Mouse (Mus musculus): ENCODE measurements at regions not wholly inside any gene's neighbourhood (a gene's known extent, or its start where the extent isn't known, plus 50 kb on each side); places are given as distances from the start of the nearest gene placed in this dataset.

DNA sequence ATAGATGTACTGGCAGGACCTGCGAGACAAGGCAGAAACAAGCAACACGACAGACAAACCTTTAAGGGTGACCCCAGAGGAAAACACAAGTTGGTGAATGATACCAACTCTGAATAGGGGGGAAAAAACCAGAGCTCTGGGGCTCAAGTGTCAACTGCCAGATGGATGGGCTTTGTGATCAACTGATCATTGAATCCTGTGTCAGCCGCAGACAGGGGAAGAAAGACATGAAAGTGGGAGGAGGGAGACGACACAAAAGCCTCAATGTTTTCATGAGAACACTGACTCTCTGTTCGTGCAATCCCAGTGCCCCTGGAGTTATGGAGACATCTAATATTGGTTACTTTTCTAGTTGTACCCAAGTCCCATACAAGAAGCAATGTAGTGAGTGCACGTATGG, 593.8 kb downstream of the Tmem114 start:
- Histone ChIP-seq H3K36me3 (ENCODE audit: control insufficient read depth, insufficient read depth) (no peaks in the 10 kb centered on the region), H3K4me2 (ENCODE audit: low read depth) (no peak overlapping the region), H3ac (ENCODE audit: control insufficient read depth, insufficient read length) (no peak overlapping the region), H3K4me3 (no peak overlapping the region), H3K27me3 (ENCODE audit: control insufficient read depth, insufficient read depth, insufficient read length) (no peaks in the 10 kb centered on the region), H3K79me2 (ENCODE audit: control insufficient read depth, insufficient read depth) (no peaks in the 10 kb centered on the region)
- TF ChIP-seq POLR2AphosphoS2 (IDR thresholded peaks at IDR 0.05; ENCODE audit: insufficient read length, low read depth): no peak
- no peak for TF ChIP-seq SRF (IDR thresholded peaks at IDR 0.05; ENCODE audit: control insufficient read depth, insufficient read length, low read depth)
- no peak for TF ChIP-seq TCF12 (IDR thresholded peaks at IDR 0.05; ENCODE audit: insufficient read depth, poor library complexity, severe bottlenecking)
- no peak for TF ChIP-seq CEBPB (IDR thresholded peaks at IDR 0.05; ENCODE audit: insufficient read depth, poor library complexity, severe bottlenecking)
- no peak for TF ChIP-seq MYOG (IDR thresholded peaks at IDR 0.05; ENCODE audit: control insufficient read depth in 1 of 3, insufficient read depth in 1 of 3, insufficient read length in 2 of 3, low read depth in 2 of 3)
- TF ChIP-seq USF1 (IDR thresholded peaks at IDR 0.05; ENCODE audit: low read depth): no peak
- TF ChIP-seq REST (IDR thresholded peaks at IDR 0.05; ENCODE audit: insufficient read depth, insufficient read length): no peak
- no peak for TF ChIP-seq POLR2A (IDR thresholded peaks at IDR 0.05; ENCODE audit: insufficient read length, low read depth)

DNA sequence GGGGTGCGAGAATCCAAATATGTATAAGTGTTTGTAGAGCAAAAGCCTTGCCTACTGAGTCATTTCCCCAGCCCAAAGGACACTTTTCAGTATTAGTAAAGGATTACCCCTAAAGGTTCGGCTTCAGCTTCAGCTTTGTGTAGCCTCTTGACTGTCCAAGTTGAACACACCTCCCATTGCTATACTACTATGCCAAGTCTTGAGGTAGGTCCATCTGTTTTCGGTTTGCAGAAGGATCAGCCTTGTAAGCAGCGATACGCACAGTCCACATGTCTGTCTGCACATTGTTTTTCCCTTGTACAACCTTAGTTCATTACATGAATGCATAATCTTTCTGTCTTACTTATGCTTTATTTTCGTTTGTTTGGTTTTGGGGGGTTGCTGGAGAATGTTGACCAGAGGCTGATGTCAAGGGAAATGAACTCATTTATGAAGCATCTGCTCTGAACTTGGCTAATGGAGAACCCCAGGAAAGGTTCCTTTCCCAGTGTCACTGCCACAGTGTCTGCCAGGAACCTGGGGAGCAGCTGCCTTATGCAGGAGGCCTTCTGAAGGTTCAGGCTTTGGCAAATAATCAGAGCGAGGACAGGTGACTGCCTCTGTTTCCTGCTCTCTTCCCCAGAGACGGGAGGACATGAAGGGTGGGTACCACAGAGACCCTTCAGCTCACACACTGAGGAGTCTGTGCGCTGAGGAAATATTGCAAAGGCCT, 594.8 kb downstream of the Tmem114 start:
- Histone ChIP-seq H3K4me2 (ENCODE audit: low read depth) (no peak overlapping the region), H3ac (ENCODE audit: control insufficient read depth, insufficient read length) (no peak overlapping the region), H3K79me2 (ENCODE audit: control insufficient read depth, insufficient read depth) (no peaks in the 10 kb centered on the region), H3K4me3 (no peak overlapping the region), H3K36me3 (ENCODE audit: control insufficient read depth, insufficient read depth) (no peaks in the 10 kb centered on the region), H3K27me3 (ENCODE audit: control insufficient read depth, insufficient read depth, insufficient read length) (no peaks in the 10 kb centered on the region)
- TF ChIP-seq MAX (IDR thresholded peaks at IDR 0.05; ENCODE audit: low read depth): no peak
- TF ChIP-seq TCF12 (IDR thresholded peaks at IDR 0.05; ENCODE audit: insufficient read depth, poor library complexity, severe bottlenecking): no peak
- TF ChIP-seq E2F4 (IDR thresholded peaks at IDR 0.05; ENCODE audit: insufficient read depth): no peak
- TF ChIP-seq MYOG (IDR thresholded peaks at IDR 0.05; ENCODE audit: control insufficient read depth in 1 of 3, insufficient read depth in 1 of 3, insufficient read length in 2 of 3, low read depth in 2 of 3): no peak
- no peak for TF ChIP-seq POLR2AphosphoS2 (IDR thresholded peaks at IDR 0.05; ENCODE audit: insufficient read length, low read depth)
- TF ChIP-seq USF1 (IDR thresholded peaks at IDR 0.05; ENCODE audit: low read depth): no peak
- TF ChIP-seq MYOD1 (IDR thresholded peaks at IDR 0.05; ENCODE audit: control insufficient read depth in 1 of 3, insufficient read length in 2 of 3, low read depth in 2 of 3): no peak
- TF ChIP-seq TCF3 (IDR thresholded peaks at IDR 0.05; ENCODE audit: insufficient read length, low read depth): no peak
- no peak for TF ChIP-seq CEBPB (IDR thresholded peaks at IDR 0.05; ENCODE audit: insufficient read depth, poor library complexity, severe bottlenecking)
- no peak for TF ChIP-seq POLR2A (IDR thresholded peaks at IDR 0.05; ENCODE audit: insufficient read length, low read depth)
- TF ChIP-seq REST (IDR thresholded peaks at IDR 0.05; ENCODE audit: insufficient read depth, insufficient read length): no peak
- no peak for TF ChIP-seq SRF (IDR thresholded peaks at IDR 0.05; ENCODE audit: control insufficient read depth, insufficient read length, low read depth)

DNA sequence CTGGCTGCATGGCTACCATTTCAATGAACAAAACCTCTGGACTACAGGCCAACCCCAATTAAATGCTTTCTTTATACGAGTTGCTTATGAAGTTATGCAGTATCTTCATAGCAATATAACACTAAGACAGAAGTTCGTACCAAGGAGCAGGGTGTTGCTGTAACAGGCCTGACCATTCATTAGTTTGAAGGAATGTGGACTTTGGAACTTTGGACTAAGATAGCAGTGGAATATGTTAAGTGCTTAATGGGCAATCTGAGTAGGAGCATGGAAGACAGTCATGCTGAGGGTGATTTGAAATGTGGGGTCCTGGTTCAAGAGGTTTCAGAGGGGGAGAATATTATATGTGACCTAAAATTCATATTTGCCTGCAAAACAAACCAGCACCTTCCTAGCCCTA, 623.8 kb downstream of the Tmem114 start:
- Histone ChIP-seq H3K79me2 (ENCODE audit: control insufficient read depth, insufficient read depth) (no peaks in the 10 kb centered on the region), H3K4me2 (ENCODE audit: low read depth) (no peak overlapping the region), H3K36me3 (ENCODE audit: control insufficient read depth, insufficient read depth) (no peaks in the 10 kb centered on the region), H3K4me3 (no peak overlapping the region), H3ac (ENCODE audit: control insufficient read depth, insufficient read length) (no peak overlapping the region), H3K27me3 (ENCODE audit: control insufficient read depth, insufficient read depth, insufficient read length) (no peaks in the 10 kb centered on the region)
- TF ChIP-seq POLR2AphosphoS2 (IDR thresholded peaks at IDR 0.05; ENCODE audit: insufficient read length, low read depth) (no peak), TCF12 (IDR thresholded peaks at IDR 0.05; ENCODE audit: insufficient read depth, poor library complexity, severe bottlenecking) (no peak), TCF3 (IDR thresholded peaks at IDR 0.05; ENCODE audit: insufficient read length, low read depth) (no peak), MAX (IDR thresholded peaks at IDR 0.05; ENCODE audit: low read depth) (no peak), MYOG (IDR thresholded peaks at IDR 0.05; ENCODE audit: control insufficient read depth in 1 of 3, insufficient read depth in 1 of 3, insufficient read length in 2 of 3, low read depth in 2 of 3) (no peak), SRF (IDR thresholded peaks at IDR 0.05; ENCODE audit: control insufficient read depth, insufficient read length, low read depth) (no peak), USF1 (IDR thresholded peaks at IDR 0.05; ENCODE audit: low read depth) (no peak), CEBPB (IDR thresholded peaks at IDR 0.05; ENCODE audit: insufficient read depth, poor library complexity, severe bottlenecking) (no peak), MYOD1 (IDR thresholded peaks at IDR 0.05; ENCODE audit: control insufficient read depth in 1 of 3, insufficient read length in 2 of 3, low read depth in 2 of 3) (no peak), REST (IDR thresholded peaks at IDR 0.05; ENCODE audit: insufficient read depth, insufficient read length) (no peak), POLR2A (IDR thresholded peaks at IDR 0.05; ENCODE audit: insufficient read length, low read depth) (no peak), E2F4 (IDR thresholded peaks at IDR 0.05; ENCODE audit: insufficient read depth) (no peak)

DNA sequence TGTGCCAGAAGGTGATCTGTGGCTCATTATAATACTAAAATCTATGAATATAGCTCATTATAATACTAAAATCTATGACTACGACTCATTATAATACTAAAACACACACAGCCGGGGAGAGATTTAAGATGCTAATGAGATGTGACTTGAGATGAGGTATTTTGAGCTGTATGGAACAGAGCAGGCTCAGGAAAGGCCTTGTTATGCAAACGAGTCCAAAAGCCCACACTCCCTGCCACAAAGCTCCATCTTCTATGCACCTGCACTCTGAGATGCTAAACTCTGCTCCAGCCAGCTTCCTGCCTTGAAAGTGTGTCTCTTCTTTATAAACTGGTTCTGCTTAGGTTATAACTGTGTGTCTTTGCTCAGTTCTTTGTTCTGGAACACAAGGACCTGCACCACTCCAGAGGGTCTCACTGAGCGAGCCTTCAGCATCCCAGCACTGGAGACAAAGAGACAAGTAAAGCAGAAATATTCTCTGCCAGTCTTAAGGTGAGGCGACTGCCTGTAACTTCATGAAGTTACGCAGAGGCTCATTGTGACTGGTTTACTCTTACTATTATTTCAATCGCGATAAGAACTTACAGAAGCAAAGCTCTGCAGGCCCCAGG, 627.7 kb downstream of the Tmem114 start:
- no peak overlapping the region for H3ac ChIP-seq (ENCODE audit: control insufficient read depth, insufficient read length)
- no peak overlapping the region for H3K4me2 ChIP-seq (ENCODE audit: low read depth)
- no peak overlapping the region for H3K4me3 ChIP-seq
- no peaks in the 10 kb centered on the region for H3K79me2 ChIP-seq (ENCODE audit: control insufficient read depth, insufficient read depth)
- TF ChIP-seq MAX (IDR thresholded peaks at IDR 0.05; ENCODE audit: low read depth) (no peak), TCF3 (IDR thresholded peaks at IDR 0.05; ENCODE audit: insufficient read length, low read depth) (no peak), TCF12 (IDR thresholded peaks at IDR 0.05; ENCODE audit: insufficient read depth, poor library complexity, severe bottlenecking) (no peak), SRF (IDR thresholded peaks at IDR 0.05; ENCODE audit: control insufficient read depth, insufficient read length, low read depth) (no peak), CEBPB (IDR thresholded peaks at IDR 0.05; ENCODE audit: insufficient read depth, poor library complexity, severe bottlenecking) (no peak), USF1 (IDR thresholded peaks at IDR 0.05; ENCODE audit: low read depth) (no peak)
- no peaks in the 10 kb centered on the region for H3K27me3 ChIP-seq (ENCODE audit: control insufficient read depth, insufficient read depth, insufficient read length)
- H3K36me3 ChIP-seq (ENCODE audit: control insufficient read depth, insufficient read depth): no peaks in the 10 kb centered on the region

All from myocyte (in vitro differentiated cells).